8 mouse cellular contexts compared by ENCODE assay signal in the genomic region with DNA sequence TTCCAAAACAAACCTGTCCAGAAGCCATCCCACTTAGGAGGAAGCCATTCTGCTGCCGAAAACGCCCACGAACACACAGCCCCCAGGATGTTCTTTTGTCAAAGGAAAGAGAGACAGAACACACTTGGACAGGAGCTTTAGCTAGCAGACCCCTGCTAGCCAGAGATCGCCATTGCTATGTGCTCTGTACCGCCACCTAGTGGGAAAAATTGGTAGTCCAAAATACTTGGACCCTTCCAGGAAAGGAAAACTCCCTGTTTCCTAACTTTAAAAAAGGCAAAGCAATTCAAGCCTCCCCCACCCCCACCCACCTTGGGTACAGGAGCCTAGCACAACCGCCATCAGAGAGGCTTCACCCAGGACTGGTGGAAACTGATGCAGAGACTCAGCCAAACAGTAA.
DNase-seq lines count a peak whose midpoint lies in the region; ATAC-seq and TF ChIP-seq lines count a peak whose summit lies in the region.

No protein-coding gene starts in this region.

- intact Hi-C loops in heart, postnatal 10 days (cut with DNase I) = no loop called here

- TF ChIP-seq POLR2A in testis, adult 2 months (IDR thresholded peaks at IDR 0.05; ENCODE audit: control insufficient read depth, low read depth, low read length) = no peak

- H3K27ac ChIP-seq in embryonic facial prominence, embryonic 10.5 days (replicated peaks) = no peak overlapping the region
- no peak overlapping the region for H3K27ac ChIP-seq in testis, adult 2 months (ENCODE audit: control insufficient read depth, insufficient read depth, low read depth, low read length)

- no peaks in the 10 kb centered on the region for H3K27me3 ChIP-seq in embryonic facial prominence, embryonic 10.5 days (replicated peaks; ENCODE audit: low read depth, poor library complexity, severe bottlenecking)
- no peaks in the 10 kb centered on the region for H3K27me3 ChIP-seq in testis, adult 2 months (ENCODE audit: control insufficient read depth, insufficient read depth, low read length)

- peak; percentile 39; the same call in 1 of the 2 replicates for TF ChIP-seq CTCF in testis, adult 2 months (IDR thresholded peaks at IDR 0.05; ENCODE audit: control insufficient read depth, insufficient read depth, insufficient replicate concordance, low read depth, low read length)

- no peak for ATAC-seq in monocyte, adult 5-6 weeks (replicated peaks; ENCODE audit: insufficient number of reproducible peaks, low FRiP score, low TSS enrichment, poor library complexity, severe bottlenecking)

- peak; percentile 16 to 39 for DNase-seq in heart, postnatal 10 days
- DNase-seq in heart, adult 8-10 months (ENCODE audit: low spot score) = no peak
- DNase-seq in ovary, postnatal 14 days (ENCODE audit: low spot score) = peak; percentile 15
- no peak for DNase-seq in ovary, postnatal 36 days (ENCODE audit: low spot score)
- peak; percentile 52 for DNase-seq in embryonic facial prominence, embryonic 10.5 days (ENCODE audit: low spot score)
- DNase-seq in B cell, adult 2 months = no peak

- H3K4me1 ChIP-seq in embryonic facial prominence, embryonic 10.5 days = no peaks in the 10 kb centered on the region
- no peaks in the 10 kb centered on the region for H3K4me1 ChIP-seq in testis, adult 2 months (ENCODE audit: control insufficient read depth, insufficient read depth, low read length)

- no peak overlapping the region for H3K4me3 ChIP-seq in embryonic facial prominence, embryonic 10.5 days
- H3K4me3 ChIP-seq in testis, adult 2 months (ENCODE audit: control insufficient read depth, low read depth, low read length) = no peak overlapping the region

- 35% methylated on average over 6 of the region's 6 CpGs for WGBS in embryonic facial prominence, embryonic 10.5 days

- no peaks in the 10 kb centered on the region for H3K36me3 ChIP-seq in embryonic facial prominence, embryonic 10.5 days (replicated peaks)
- no peaks in the 10 kb centered on the region for H3K36me3 ChIP-seq in testis, adult 2 months (ENCODE audit: control insufficient read depth, insufficient read depth, low read length)

- H3K9me3 ChIP-seq in embryonic facial prominence, embryonic 10.5 days = no peaks in the 10 kb centered on the region

Comparison
In these comparisons a context has a peak if more than half of its experiments do, and no peak if none do; other contexts are left out.
1. DNase-seq: peak in heart, postnatal 10 days (2 of 2), ovary, postnatal 14 days (single experiment) and embryonic facial prominence, embryonic 10.5 days (single experiment); none in heart, adult 8-10 months (single experiment), ovary, postnatal 36 days (single experiment) and B cell, adult 2 months (0 of 2).